Mouse (Mus musculus) cortical plate, adult 2 months (tissue): ENCODE measurements around the gene Vamp8.

Experiments
- CTCF ChIP-seq: fragments of 200-500 bp; IDR thresholded peaks from 2 replicates; pipeline ENCODE4 v1.5.1; 2011; ENCODE audit warnings: mild to moderate bottlenecking, control low read depth, low read length; ENCODE audit not compliant: insufficient read depth; ENCODE audit errors: extremely low read depth
- POLR2A ChIP-seq: fragments of 200-500 bp; IDR thresholded peaks from 2 replicates; pipeline ENCODE4 v1.6.1; 2011; ENCODE audit warnings: mild to moderate bottlenecking, low read length, control low read depth; ENCODE audit not compliant: insufficient read depth; ENCODE audit errors: extremely low read depth

DNA sequence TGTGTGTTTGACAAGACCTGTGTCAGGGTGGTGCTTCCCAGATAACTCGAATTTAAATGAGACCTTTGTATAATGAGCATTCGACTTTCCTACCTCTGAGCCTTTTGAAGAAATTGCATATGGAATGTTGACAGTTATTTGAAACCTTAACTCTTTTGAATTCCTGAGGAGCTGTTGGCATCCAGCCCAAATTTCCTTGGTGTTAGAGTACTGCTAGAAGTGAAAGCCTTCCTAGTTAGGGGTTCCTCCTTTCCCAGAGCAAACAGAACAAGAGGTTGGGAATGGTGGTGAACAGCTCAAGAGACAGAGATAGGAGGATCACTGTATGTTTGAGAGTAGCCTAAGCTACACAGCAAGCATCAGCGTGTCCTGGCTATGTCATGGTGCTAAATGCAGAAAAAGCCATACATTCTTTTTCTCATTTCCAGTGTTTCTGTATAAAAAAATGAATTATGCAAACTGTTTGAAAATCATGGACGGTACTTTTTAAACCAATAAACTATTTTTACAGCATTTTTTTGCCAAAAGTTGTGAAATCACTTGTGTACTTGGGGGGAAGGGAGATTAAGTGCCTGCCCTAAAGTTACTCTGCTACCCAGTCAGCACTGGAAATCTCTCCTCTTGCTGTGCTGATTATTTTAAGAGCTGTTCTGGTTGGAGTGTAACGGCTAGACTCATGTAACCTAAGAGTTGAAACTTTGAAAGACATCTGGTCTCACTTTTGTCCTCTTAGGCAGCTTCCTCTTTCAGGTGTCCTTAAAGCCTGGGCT is 37.7 kb downstream of the Vamp8 start:
- TF ChIP-seq CTCF (no peak), POLR2A (no peak)
